Mouse (Mus musculus) gonadal fat pad, adult 2 months (tissue): ENCODE measurements around the gene Slc35c2. TPM values are rescaled to one million over a fixed set of nuclear protein-coding genes. Genes with fewer than 3 reads are reported as not detected.
A peak's percentile ranks its signal among the peaks of the same experiment; 100 is the strongest.

Experiments used
- DNase-seq: peaks from one replicate; pipeline ENCODE4 v3.0.0-alpha.2; 2012; ENCODE audit warnings: low read depth
- polyA plus RNA-seq: library from polyadenylated mRNA; depleted of rRNA; stranded (reverse); fragments of >200 nt; gene quantifications from 2 replicates; pipeline ENCODE4 v1.2.3, GENCODE M21; 2012

Slc35c2 gene
- polyA plus RNA-seq, 1 experiment: 62.7 TPM

DNA sequence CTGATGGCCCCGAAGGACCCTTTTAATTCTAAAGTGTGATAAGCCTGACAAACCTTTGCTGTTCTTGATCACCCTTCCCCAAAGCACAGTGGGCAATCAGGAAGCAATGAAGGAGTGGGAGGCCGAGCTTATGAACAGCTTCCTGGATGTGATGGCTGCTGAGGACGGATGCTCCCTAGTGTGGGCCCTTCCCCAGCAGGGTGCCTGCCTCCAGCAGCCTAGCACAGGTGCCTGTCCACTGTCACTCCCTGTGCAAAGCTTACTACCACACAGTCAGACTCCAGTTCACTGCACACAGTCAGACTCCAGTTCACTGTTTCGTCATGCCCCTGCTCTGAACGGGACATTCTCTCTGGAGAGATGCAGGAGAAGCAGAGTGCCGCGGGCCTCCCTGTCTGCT, 24.7 kb upstream of the Slc35c2 start:
- no peak for DNase-seq

DNA sequence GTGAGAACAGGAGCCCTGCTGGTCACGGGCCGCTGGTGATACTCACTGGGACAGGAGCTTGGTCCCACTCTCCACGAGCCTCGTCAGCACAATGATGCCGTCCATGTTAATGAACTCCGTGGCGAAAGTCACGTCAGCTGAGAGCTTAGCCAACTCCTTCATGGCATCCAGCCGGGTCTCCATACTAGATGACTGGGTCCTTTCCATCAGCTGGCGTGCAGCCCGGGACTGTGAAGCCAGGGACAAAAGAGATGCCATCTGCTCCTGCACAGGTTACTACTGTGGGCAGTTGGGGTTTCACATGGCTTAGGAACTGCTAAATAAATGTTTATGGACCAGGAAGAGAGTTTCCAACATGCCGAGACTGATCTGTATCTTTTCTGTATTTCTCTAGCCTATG, 23.9 kb upstream of the Slc35c2 start:
- DNase-seq: no peak

DNA sequence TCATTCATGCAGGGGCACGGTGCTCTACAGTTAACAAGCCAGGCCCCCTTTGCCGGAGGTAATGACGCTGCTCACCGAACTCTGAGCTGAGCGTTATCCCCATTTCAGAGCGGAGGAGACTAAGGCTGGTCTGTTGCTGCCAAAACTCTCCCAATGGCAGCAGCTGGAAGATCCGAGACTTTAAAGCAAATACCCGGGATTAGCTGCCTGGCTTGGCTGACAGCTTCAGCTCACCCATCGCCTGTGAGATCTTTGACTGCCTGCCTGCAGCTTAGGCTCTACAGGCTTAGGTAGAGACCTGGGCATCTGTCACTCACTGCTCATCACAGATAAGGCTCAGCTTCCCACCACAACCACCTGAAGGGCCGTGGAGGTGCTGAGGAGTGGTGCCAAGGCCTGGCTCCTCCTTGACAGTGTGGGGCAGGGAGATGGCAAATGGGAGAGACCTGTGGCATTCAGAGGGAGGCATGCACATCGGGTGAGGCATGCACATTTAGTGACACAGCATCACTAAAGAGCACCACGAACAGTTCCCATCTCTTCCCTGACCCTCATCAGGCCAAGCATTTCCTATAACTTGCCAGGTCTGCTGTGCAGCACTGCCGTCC, 23.3 kb upstream of the Slc35c2 start:
- no peak for DNase-seq

DNA sequence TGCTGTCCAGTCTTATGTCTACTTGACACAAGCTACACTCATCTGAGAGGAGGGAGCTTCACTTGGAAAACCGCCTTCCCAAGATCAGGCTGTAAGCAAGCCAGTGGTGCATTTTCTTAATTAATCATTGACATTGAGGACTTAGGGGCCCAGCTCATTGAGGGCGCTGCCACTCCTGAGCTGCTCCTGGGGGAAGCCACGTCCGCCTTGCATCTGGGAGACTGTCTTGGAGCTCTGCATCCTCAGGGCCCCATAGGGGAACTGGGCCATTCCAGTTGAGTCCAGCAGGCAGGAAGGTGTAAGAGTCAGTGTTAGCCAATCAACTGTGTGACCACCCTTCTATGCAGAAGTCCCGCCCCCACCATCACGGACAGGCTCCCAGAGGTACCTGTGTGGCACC, 20.1 kb upstream of the Slc35c2 start:
- no peak for DNase-seq

DNA sequence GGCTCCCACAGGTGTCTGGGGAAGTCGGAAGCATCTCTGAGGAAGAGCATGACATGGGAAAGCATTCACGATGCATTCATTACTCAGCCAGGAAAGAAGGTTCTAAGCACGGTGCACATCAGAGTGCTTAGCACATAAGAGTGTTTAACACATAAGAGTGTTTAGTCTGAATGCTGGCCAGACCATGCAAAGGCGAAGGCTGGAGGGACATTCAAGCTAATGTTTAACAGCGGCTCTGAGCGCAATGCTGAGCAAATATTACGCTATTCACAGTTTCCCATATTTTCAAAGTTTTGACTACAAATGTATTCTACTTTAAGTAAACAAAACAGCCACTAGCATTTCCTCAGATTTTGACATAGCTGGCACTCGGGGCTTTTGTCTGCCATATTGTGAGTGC, 17.8 kb upstream of the Slc35c2 start:
- DNase-seq: no peak

DNA sequence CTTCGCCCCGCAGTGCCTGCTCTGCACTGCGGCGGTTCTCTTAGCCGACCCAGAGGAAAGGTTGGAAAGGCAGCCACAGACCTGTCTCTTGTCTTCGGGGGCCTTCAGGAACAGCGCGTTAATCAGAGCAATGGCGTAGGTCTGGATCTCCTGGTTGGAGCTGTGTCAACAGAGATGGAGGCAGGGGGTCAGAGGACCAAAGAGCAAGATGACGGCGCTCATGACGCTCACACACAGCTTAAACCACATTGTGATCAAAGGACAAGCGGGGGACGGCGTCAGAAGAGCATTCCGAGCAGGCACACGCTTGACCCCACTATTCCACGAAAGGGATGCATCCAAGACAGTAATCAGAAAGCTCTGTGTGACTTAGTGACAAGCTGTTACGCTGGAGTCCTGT, 17.1 kb upstream of the Slc35c2 start:
- DNase-seq: no peak

DNA sequence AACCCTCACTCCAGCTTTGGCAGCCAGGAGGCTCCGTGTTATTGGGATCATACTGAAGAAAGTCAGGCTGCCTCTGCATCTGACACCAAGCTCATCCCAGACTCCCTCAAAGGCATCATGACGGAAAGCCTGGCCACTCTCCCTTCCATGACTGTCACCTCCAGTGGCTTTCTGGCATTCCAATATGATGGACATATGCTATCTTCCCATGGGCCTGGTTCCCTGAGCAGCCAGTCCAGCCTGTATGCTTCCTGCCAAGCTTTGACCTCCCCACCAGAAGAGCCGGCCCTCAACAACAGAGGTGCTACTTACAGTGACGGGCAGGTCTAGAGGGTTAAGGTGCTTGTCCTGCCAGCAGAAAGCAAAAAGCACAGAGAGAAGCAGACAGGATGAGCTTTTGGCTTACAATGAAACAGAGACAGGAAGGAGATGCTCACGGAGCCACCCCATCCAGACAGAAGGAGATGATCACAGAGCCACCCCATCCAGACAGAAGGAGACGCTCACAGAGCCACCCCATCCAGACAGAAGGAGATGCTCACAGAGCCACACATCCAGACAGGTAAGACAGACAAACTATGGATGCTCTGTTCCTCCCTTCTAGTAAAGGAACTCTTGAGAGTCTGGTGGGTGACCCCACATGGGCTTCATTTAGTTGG, 15.8 kb upstream of the Slc35c2 start:
- DNase-seq: no peak

DNA sequence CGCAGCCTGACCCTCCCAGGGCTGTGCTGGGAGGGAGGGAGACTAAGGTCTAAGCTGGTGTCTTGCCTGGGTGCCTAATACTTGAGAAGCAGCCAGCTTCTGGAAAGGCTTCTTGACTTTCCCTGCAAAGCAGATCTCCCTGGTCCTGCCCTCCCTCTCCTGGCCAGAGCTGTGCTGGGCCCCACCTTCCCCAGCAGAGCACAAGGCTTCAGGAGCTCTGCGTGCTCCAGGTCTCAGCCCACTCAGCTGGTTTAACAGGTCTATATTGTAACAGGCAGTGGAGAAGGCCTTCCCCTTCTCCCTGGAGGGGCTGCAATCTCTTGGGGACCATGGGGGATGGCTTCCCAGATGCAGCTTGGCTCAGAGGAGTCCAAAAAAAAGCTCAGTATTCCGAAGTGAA, 13.7 kb upstream of the Slc35c2 start:
- DNase-seq: no peak

DNA sequence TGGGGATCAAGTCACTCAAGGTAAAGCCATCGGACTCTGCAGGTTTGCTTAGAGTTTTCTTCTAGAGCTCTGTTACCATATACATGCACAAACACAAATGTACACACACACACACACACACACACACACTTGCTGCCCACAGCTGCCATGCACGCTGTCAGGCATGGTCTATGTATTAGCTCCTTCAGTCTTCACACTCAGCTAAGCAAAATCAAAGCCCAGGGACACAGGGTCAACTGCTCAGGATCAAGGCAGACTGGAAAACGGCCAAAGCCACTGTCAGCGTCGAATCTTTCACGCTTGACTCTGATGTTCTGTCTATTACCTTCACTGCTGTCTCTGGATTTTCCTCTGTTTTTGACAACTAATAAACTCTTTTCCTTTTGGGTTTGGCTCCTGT, 13.2 kb upstream of the Slc35c2 start:
- no peak for DNase-seq

DNA sequence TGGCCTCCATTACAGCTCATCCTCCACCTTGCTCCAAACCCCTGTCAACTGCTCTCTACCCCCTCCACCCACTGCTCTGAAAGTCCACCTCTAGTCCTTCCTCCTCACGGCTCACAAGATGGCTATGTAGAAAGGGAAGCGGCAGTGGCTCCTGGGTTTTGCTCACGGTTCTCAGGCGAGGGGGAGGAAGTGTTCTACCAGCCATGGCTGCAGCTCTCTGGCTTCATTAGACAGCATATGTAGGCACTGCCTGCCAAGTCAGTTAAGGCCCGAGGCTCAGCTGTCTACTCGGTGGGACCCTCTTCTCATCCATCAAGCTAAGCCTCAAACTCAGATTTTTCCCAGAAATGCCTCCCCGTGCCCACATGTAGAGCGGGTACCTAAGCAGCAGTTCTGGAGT, 12.8 kb upstream of the Slc35c2 start:
- no peak for DNase-seq

DNA sequence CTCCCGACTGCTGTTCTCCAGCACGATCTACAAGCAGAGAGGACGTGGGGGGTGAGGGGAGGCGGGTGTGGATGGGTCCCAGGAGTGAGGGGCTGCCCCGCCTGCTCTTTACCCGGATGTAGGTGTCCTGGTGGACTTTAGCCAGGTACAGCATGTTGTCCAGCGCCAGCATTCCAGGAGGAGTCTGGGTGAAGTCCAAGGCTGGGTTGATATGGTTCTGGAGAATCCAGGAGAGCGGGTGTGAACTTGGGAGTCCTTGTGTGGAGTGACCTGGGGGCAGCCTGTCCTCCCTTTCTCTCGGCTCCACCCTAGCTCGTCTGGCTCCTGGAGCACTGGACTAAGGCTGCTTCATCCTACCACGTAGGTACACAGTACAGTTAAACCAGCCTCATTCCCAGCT, 9.8 kb upstream of the Slc35c2 start:
- no peak for DNase-seq

DNA sequence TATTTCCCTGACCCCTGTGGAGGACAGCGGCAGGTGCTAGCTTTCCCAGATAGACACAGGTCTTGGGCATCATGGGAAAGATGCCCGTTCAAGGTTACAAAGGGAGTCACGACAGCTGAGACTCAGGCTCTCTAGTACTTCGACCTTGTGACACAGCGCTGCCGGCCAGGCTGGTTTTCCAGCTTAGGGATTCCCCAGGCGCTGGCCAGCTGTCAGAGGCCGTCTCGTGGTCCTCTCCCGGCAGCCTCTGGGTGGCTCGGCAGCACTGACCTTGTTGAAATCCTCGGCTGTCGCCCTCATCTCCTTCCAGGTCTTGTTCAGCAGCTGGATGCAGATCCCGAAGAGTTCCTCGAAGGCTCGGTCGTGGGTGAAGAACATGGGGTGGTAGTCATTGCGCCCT, 8.9 kb upstream of the Slc35c2 start:
- no peak for DNase-seq

DNA sequence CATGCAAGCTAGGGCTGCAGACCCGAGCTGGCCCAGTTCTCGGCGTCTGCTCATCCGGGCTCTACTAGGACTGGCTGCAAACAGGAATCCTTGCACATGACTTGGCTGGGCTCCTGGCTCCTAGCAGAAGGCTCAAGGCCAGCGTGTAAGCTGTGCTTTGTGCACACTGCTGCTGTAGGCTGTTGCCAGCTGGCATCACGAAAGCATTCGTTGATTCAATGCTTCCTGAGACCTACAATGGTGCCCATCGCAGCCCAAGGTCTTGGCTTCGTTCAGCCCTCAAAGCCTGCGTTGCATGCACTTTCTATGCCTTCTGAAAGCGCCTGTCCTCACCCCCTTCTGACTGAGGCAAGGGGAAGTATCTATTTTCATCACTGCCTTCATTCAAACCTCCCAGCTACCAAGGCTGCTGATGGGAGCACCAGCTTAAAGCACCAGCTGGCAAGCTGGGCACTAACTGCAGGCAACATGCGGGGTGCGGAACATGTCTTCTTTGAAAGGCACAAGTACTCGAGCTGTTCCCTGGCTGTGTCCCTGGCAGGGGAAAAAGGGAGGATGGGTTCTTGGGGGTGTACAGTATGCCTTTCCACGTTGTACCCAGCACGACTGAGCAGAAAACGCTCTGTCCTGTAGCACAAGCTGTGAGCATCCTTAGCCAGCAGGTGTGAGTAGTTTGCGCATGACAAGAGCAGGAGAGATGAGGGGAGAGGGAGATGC, 804 bp upstream of the Slc35c2 start:
- no peak for DNase-seq

DNA sequence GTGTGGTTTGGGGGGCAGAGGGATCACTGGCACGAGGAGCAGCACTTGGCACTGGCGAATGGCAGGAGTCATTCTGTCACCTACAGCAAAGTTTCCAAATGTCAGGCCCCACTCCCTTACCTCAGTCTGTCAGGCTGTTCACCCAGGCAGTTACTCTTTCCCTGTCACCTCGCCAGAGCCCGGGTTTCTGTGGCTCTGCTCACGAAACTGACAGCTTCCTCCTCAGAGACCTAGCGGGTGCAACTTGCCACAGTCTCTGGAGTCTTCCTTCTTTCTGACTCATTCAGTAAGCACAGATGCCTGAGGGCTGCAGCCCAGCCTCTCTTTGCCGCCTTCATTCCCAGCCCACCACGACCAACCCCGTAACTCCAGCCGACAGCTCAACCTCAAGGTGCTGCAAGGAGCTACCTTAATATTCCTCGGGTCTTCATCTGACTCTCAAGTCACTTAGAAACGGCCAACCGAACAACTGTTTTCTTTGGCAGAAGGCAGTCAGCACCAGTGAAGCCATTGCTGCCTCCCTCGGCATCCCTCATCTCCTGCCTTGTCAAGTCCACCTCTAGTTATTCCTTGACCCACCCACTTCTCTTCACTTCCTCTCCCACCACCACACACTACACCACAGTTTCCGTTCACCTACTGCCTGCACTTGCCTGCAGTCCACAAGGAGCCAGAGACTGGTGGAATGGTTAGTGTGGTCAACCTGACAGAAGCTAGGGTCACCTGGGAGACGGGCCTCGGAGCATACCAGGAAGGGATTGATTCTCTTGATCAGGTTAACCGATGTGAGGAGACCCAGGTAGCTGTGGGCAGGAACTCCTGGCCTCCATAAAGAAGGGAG, 1.1 kb downstream of the Slc35c2 start:
- DNase-seq: no peak

DNA sequence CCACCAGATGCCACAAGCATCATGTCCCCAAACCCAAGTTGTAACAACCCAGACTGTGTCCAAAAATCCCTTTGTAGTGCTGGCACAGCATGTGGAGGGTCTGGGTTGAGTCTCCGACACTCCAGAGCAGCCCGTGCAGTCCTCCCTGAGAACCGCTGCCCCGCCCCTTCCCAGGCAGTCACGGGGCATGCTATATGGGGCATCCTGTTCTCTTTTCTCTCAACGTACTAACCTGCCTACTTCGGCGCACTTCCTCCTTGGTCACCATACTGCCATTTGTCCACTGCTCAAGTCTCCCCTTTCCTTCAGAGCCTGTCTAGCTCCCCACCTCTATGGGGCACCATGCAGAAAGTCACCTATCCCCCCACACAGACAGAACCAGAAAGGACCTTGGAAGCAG, 2.0 kb downstream of the Slc35c2 start:
- no peak for DNase-seq

DNA sequence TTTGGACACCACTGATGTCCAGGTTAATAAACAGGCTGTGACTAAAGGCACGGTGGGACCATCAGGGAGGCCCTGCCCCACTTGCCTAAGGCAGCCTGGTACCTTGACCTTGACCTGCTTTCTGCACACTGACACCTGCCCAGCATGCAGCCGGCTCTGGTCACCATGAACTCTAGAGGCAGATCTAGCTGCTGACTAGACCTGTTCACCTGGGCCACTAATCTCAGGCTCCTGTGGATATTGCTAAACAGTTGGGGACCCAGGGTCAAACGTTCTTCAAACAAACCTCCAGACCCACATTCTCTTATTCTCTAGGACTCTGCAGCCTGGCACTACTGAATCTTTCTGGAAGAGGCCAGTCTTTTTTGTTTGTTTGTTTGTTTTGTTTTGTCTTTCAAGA, 2.6 kb downstream of the Slc35c2 start:
- no peak for DNase-seq

DNA sequence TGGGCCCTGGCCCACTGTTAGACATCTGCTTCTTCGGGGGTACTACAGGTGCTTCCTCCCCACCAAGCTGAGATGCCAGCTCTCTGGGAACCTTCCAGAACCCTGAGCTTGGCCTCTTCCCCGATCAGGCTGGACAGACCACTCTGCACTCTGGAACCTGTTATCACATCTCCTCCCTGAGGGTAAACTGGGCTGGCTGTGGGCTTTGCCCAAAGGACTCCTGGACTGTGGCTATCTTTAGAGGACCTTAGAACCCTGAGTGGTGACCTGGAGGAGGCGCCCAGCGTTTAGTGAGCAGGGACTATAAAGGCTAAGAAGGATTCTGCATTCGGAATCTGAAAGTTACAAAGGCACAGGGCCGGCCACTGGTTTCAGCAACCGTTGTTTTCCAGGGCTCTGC, 3.3 kb downstream of the Slc35c2 start:
- no peak for DNase-seq

DNA sequence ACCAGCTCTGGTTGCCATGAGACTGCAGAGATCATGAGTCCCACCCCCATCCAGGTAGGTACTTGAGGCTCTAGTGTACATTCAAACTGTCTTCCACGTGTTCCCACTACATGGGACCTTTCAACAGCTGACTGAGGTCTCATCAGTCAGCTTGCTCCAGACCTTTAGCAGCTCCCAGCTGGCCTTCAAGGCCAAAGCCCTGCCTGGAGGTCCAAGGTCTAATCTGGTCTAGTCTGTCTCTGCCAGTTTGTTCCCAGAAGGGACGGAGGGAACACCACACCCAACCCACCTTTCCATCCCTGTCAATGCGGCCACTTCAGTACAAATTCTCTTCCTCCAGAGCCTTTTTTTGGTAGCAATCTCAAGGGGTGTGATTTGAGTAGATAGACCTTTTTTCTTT, 4.0 kb downstream of the Slc35c2 start:
- DNase-seq: no peak

DNA sequence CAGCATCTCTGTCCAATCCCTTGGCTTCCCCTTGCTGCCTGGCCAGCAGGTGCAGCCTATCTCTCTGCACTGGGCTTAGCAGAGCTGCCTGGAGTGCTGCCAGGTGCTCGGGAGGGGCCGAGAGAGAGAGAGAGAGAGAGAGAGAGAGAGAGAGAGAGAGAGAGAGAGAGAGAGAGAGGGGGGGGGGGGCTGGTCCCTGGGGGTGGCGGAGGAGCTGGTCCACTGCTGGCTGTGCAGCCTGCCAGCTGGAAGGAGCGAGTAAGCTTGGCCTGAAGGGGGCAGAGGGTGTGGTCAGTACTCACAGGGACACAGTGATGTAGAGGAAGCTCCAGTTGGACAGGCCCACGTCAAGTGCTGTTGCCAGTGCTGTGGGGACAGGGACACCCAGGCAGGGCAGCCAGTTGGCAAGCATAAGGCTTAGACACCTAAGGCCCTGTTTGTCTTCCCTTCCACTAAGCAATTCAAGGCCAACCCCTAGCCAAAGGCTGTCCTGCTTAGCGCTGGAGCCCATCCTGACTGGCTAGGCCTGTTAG, 5.8 kb downstream of the Slc35c2 start:
- peak; percentile 71 for DNase-seq

DNA sequence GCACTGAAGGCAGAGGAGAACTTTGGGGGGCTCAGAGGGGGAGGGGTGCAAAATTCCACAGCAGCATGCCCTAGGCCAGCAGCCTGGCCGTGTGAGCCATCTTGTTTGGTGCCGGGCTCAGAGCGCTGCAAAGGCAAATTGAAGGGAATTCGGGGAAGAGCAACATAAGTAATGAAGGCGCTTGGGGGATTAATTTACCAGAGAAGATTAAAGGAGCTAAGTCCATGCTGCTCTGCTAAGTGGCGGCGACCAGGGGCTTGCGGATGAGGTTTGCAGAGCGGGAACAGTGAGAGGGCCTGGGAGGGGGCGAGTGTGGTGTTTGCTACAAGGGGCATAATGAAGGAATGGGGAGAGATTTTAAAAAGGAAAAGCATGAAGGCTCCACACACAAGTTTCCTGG, 8.3 kb downstream of the Slc35c2 start:
- no peak for DNase-seq

DNA sequence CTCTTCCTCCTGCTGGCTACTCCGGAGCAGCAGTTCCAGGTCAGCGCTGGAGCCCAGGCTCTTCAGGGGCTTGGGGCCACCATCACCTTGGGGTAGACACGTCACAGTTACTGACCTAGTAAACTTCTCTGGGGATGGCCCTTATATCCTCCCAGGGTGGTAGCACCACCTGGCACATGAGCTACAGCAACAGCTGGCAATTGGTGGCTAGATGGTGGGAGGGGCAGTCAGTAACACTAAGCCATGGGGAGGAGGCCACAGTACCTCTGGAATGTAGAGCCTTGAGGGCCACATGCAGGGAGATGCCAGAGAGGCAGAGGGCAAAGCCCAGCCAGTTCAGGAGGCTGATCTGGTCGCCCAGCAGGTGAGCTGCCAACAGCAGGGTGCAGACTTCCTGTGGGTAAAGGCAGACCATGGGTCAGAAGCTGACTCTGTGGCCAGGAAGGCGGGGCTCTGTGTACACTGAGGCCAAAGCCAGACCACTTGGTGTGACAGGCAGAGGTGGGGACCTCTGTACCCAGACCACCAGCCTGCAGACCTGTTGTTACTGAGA, 10.4 kb downstream of the Slc35c2 start:
- DNase-seq: no peak

DNA sequence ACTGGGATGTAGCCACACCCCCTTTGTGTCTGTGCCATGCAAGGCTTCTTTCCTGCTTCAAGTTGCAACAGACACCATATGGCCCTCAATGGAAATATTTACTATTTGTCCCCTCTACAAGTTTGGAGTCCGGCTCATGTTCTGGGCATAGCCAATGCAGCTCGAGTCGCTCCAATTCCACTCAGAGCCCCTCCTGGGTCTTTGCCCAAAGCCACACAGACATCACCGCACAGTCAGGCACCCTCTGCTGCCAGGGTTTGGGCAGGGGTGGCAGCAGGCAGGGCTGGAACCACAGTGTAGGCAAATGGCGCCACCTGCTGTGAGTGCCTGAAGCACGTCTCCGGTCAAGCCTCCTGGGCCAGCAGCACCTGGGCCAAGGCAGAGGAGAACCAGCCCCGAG, 11.8 kb downstream of the Slc35c2 start:
- no peak for DNase-seq
